Mouse (Mus musculus) cortical plate, adult 2 months (tissue): Measurements from ENCODE around the gene Zfp629.

Experiments
- CTCF ChIP-seq: fragments of 200-500 bp; IDR thresholded peaks from 2 replicates; pipeline ENCODE4 v1.5.1; 2011; ENCODE audit warnings: mild to moderate bottlenecking, control low read depth, low read length; ENCODE audit not compliant: insufficient read depth; ENCODE audit errors: extremely low read depth
- POLR2A ChIP-seq: fragments of 200-500 bp; IDR thresholded peaks from 2 replicates; pipeline ENCODE4 v1.6.1; 2011; ENCODE audit warnings: mild to moderate bottlenecking, low read length, control low read depth; ENCODE audit not compliant: insufficient read depth; ENCODE audit errors: extremely low read depth

DNA sequence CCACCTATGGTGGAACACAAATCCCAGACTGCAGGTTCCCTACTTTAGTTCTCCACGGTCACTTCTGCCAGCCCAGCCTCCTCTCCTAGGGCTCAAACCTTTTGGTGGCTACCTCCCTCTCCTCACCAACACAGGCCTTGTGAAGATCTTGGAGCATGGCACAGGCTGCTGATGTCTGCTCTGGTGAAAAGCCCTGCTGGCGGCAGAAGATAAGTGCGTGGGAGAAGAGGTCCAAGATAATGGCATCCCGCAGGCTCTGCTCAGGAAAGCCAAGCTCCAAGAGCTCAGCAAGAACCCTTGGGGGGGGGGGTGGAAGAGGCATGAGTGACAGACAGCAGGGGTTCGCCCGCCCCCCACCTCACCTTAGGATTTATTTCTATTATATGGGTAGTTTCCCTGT lies 29.4 kb downstream of the Zfp629 start:
- TF ChIP-seq CTCF = no peak
- no peak for TF ChIP-seq POLR2A
